Mouse (Mus musculus) spleen, postnatal 36 days (tissue): ENCODE measurements around the gene AW551984.

Experiments used
- DNase-seq, 2 experiments: peaks; one replicate each; pipeline ENCODE4 v3.0.0; 2022; ENCODE audit warnings: low spot score in 2 of 2, mixed read lengths in 1 of 2

Gene AW551984

GRCm38 (mm10) chr9:39603999-39604453, at the start of gene AW551984:
Gene AW551984, minus strand, starts transcription at chr9:39604403.
- no peak for DNase-seq

GRCm38 (mm10) chr9:39647382-39647781, 43.2 kb upstream of the AW551984 start:
- DNase-seq = no peak

GRCm38 (mm10) chr9:39644785-39645184, 40.6 kb upstream of the AW551984 start, which contains the start of gene Olfr961:
Gene Olfr961, plus strand, starts transcription at chr9:39645085.
- no peak for DNase-seq

- DNase-seq = no peak
Observed at GRCm38 (mm10) chr9:39633913-39634594, 29.9 kb upstream of the AW551984 start.

- DNase-seq = no peak
Observed at GRCm38 (mm10) chr9:39629069-39629468, 24.9 kb upstream of the AW551984 start.

- no peak for DNase-seq
Observed at GRCm38 (mm10) chr9:39624711-39625110, 20.5 kb upstream of the AW551984 start.

GRCm38 (mm10) chr9:39623783-39624182, 19.6 kb upstream of the AW551984 start:
- DNase-seq = no peak

- DNase-seq = no peak
Observed at GRCm38 (mm10) chr9:39621073-39621472, 16.9 kb upstream of the AW551984 start, which contains the start of gene Olfr960. Gene Olfr960, plus strand, starts transcription at chr9:39621373.

- DNase-seq = no peak
Observed at GRCm38 (mm10) chr9:39611953-39612352, 7.8 kb upstream of the AW551984 start.

GRCm38 (mm10) chr9:39610355-39610754, 6.2 kb upstream of the AW551984 start, which contains the start of gene Olfr148:
Gene Olfr148, plus strand, starts transcription at chr9:39610655.
- no peak for DNase-seq

GRCm38 (mm10) chr9:39608497-39608896, 4.3 kb upstream of the AW551984 start:
- no peak for DNase-seq

GRCm38 (mm10) chr9:39603333-39603845, 814 bp downstream of the AW551984 start:
- DNase-seq = no peak

- no peak for DNase-seq
Observed at GRCm38 (mm10) chr9:39602536-39603332, 1.5 kb downstream of the AW551984 start.

- DNase-seq = no peak
Observed at GRCm38 (mm10) chr9:39577050-39577449, 27.2 kb downstream of the AW551984 start.

- no peak for DNase-seq
Observed at GRCm38 (mm10) chr9:39575469-39575868, 28.7 kb downstream of the AW551984 start, which contains the start of gene Olfr959. Gene Olfr959, minus strand, starts transcription at chr9:39575569.

GRCm38 (mm10) chr9:39558349-39558647, 45.9 kb downstream of the AW551984 start:
- DNase-seq = no peak

- DNase-seq = no peak
Observed at GRCm38 (mm10) chr9:39557529-39558348, 46.5 kb downstream of the AW551984 start.

- no peak for DNase-seq
Observed at GRCm38 (mm10) chr9:39553946-39554345, 50.3 kb downstream of the AW551984 start, which contains the start of gene Olfr958. Gene Olfr958, minus strand, starts transcription at chr9:39554054.

GRCm38 (mm10) chr9:39550806-39551205, 53.4 kb downstream of the AW551984 start:
- DNase-seq = no peak
